Mouse (Mus musculus) layer of hippocampus, adult 18-20 months (tissue): ENCODE results near the gene Ghsr. TPM values are rescaled to one million over a fixed set of nuclear protein-coding genes. Genes with fewer than 3 reads are reported as not detected.

Experiments used
- DNase-seq, 2 experiments: peaks; one replicate each; pipeline ENCODE4 v3.0.0; 2022; ENCODE audit warnings: low spot score in 2 of 2
- total RNA-seq, 2 experiments: library from RNA; stranded (reverse); gene quantifications; 2 replicates each; pipeline ENCODE4 v1.2.3; 2021

Ghsr gene
- total RNA-seq, 2 experiments from 2014 or later: 1.4 to 1.7 TPM

GRCm38 (mm10) chr3:27408564-27408963, 37.4 kb downstream of the Ghsr start:
- DNase-seq: no peak

GRCm38 (mm10) chr3:27411286-27411685, 40.1 kb downstream of the Ghsr start:
- DNase-seq: no peak

- DNase-seq: no peak
Measured at GRCm38 (mm10) chr3:27413566-27413965, 42.4 kb downstream of the Ghsr start.

- DNase-seq: no peak
Measured at GRCm38 (mm10) chr3:27416786-27417185, 45.6 kb downstream of the Ghsr start.

GRCm38 (mm10) chr3:27418602-27419001, 47.5 kb downstream of the Ghsr start:
- no peak for DNase-seq

- DNase-seq: no peak
Measured at GRCm38 (mm10) chr3:27421980-27422379, 50.8 kb downstream of the Ghsr start.

- DNase-seq: no peak
Measured at GRCm38 (mm10) chr3:27422521-27422920, 51.4 kb downstream of the Ghsr start.

- DNase-seq: no peak
Measured at GRCm38 (mm10) chr3:27424049-27424667, 53.0 kb downstream of the Ghsr start.

GRCm38 (mm10) chr3:27427406-27427805, 56.3 kb downstream of the Ghsr start:
- no peak for DNase-seq

Other genes with a start within 250 kb of the Ghsr start
- gene Ect2, start 217.5 kb upstream of the Ghsr start, total RNA-seq: under 1 TPM; 0.28 to 0.54 TPM
- 100 to 1,000 TPM; 108 to 114 TPM for gene Nceh1, start 188.4 kb upstream of the Ghsr start, total RNA-seq
- under 1 TPM; 0.63 to 0.72 TPM for gene Tnfsf10, start 54.3 kb upstream of the Ghsr start, total RNA-seq